Mouse (Mus musculus) thymus, postnatal 25 days (tissue): Measurements from ENCODE around the gene Prmt1.
A peak's percentile ranks its signal among the peaks of the same experiment; 100 is the strongest.
"Not testable (repeated sequence)": the region's sequence is repeated elsewhere in the genome, so short reads cannot be mapped to it uniquely, and the experiment has no call there.

Experiments
- DNase-seq: peaks from one replicate; pipeline ENCODE4 v3.0.0; 2022

Gene Prmt1

GRCm38 (mm10) chr7:44986192-44986878 lies at the start of gene Prmt1:
Gene Prmt1 (minus strand): TSS chr7:44986568.
- peak; percentile 98 for DNase-seq

- no peak for DNase-seq
These were observed 49.3 kb upstream of the Prmt1 start for GRCm38 (mm10) chr7:45035631-45036030.

GRCm38 (mm10) chr7:45033722-45034359 lies 47.5 kb upstream of the Prmt1 start:
- DNase-seq, result no peak

DNA sequence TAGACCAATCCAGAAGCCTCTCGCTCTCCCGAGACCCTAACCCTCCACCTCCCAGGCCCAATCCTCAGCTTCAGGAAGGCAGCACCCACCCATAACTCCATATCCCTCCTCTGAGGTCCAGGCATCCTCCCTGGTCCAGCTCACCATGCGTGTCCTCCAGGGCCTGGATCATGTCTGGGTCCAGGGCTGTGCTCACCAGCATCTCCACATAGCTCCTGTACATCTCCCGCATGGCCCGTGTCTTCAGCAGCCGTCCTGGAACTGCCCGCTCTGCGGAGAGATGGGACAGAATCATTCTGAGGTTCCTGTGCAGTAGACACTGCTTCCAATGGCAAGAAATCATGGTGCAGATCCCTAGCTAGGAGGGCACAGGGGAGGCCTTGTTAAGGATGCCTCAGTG lies 44.5 kb upstream of the Prmt1 start:
- no peak for DNase-seq

DNA sequence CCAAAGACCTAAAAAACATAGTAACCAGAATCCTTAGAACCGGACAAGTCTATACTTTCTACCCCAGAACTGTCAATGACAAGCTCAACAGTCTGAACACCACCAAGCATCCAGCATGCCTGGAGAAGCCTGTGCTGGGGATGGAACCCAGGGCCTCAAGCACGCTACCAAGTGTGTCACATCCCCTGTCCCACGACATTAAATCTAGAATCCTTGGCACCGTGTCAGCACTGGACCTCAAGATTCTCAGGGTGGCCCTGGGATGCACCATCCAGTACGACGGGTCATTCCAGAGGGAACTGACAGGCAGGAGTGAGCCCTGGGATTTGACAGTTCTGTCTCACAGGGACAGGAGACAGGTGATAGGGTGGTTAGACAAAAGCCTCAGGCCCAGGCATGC lies 43.6 kb upstream of the Prmt1 start:
- DNase-seq, result no peak

DNA sequence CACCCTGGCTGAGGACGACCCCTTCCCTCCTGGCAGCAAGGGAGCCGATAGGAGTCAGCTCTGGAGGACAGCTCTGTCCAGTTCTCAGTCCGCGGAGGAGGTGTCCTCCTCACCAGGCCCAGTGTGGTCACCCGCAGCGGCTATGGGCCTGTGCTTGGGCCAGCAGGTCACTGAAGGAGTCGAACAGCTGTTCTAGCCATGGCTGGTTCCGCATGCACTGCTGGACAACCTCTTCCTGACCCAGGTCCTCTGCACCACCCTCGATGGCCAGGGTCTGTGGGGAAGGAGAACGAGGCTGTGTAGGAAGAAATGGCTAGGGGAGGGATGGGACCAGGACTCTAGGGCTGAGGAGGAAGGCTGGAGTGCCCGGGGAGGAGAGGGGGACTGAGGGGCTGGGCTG lies 42.0 kb upstream of the Prmt1 start:
- no peak for DNase-seq

GRCm38 (mm10) chr7:45027761-45028160 lies 41.4 kb upstream of the Prmt1 start:
- no peak for DNase-seq

- DNase-seq, result no peak
These were observed 39.9 kb upstream of the Prmt1 start for GRCm38 (mm10) chr7:45026256-45026655.

- no peak for DNase-seq
These were observed 39.3 kb upstream of the Prmt1 start for GRCm38 (mm10) chr7:45025601-45026220.

GRCm38 (mm10) chr7:45024281-45025248 lies 38.2 kb upstream of the Prmt1 start:
- no peak for DNase-seq

GRCm38 (mm10) chr7:45023711-45024110 lies 37.3 kb upstream of the Prmt1 start:
- not testable (repeated sequence) for DNase-seq

DNA sequence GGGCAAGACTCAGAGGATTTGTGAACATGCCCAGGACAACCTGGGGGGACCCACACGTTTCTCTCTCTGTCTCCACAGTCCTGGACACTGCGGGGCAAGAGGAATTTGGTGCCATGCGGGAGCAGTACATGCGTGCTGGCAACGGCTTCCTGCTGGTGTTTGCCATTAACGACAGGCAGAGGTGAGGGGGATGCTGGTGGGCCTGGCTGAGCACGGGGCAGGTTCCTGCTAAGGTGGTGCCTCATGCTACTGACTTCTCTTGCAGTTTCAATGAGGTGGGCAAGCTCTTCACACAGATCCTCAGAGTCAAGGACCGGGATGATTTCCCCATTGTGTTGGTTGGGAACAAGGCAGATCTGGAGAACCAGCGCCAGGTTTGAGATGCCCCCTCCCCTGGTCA lies 33.9 kb upstream of the Prmt1 start:
- DNase-seq, result no peak

DNA sequence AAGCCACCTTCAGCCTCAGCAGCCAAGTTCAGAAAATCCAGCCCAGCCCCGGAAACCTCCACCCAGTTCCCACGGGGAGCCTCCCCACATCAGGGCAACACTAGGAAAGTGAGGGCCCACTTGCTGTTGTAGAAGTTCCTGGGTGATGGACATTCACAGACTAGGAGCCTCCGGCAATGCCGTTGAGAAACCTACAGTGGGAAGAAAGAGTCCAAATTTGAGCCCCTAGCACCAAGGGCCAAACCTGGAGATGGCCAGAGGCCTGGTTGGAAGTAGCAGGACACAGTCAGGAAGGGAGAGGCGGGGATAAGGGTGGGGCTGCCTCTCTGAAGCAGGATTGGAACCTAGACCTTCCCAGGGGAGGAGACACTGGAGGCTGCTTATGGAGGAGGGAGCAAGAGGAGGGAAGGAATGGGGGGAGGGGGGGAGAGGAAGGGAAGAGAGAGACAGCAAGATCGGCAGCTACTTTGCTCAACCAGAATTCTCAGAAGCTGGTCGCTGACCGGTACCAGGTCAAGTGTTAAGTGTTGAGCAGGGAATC lies 32.7 kb upstream of the Prmt1 start:
- no peak for DNase-seq

DNA sequence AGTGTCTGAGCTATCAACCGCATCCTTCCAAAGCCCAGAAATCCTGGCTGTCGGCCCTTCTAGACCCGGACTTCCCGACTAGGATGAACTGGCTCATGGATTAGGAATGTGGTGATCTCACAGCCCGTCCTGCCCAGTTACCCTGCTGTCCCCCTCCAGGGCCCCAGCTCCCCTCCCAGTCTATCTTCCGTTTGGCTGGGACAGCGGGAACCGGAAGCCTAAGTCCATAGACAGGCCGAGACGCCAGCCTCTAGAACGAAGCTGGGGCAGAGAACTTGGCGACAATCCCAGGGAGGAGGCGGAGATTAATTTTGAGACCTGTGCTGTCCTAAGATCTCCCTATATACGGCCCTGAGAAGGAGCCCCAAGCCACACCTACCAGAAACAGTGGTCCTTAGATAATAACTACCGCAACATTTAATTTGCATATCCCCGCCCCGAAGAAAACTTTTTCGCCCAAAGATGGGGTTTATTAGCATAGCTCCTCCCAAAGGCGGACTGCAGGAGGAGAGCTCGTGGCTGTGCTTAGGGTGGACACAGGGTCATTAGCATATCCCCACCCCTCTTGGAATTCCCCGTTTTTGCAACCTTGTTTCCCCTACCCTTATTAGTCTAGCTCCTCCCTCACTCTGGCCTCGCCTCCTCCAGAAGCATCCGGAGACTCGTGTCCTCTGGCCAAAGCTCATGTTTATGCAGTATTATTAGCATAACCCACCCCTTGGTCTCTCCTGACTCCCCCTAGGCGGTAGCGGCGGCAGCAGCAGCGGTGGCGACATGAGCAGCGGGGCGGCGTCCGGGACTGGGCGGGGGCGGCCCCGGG lies 31.1 kb upstream of the Prmt1 start, which contains the start of gene Rras:
Rras (plus strand) TSS at position 720 of the 820 bp plus-strand sequence.
- DNase-seq, result peak; percentile 79

DNA sequence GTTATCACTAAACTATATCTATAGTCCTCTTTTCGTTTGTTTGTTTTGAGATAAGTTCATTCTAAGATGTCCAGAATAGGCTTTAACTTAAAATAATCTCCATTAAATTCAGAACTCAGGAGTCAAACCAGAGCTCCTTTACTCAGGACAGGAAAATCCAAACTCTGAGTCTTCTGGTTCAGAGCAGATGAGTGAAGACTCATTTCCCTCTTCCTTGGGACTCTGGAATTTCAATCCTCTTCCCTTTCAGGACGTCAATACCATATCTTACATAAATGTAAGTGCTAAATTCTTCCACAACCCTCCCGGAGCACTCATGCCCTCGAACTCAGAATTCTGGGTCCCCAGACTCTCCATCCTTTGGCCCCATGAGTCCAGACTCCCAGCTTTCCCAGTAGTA lies 30.4 kb upstream of the Prmt1 start:
- no peak for DNase-seq

DNA sequence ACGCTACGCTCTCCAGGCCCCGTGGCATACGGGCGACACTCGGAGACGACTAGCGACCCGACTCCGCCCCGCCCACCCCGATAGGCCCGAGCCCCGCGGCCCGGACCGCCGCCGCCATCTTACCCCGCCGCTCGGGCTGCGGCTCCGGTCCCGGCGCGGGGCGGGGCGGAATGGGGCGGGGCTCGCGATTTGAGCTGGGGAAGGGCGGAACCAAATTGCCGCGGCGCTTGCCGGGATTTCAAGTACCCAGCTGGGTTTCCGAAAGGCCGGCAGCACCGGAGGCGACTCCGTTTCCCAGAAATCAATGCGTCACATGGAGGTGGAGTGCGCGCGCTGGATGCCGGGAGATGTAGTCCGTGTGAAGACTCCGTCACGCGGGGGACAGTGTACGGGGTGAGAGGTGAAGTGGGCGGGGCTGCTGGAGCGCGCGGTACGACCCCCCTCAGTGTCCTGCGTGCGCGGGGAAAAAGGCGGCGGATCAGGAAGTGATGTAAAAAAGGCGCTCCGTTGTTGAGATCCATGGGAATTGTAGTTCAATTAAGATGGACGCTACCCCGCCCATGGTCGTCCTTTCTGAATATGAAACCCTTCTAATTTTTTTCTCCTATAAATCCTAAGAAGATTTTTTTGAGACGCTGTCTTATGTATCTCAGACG lies 29.7 kb upstream of the Prmt1 start, which contains the start of gene Scaf1:
Scaf1 (minus strand) TSS at position 407 of the 656 bp plus-strand sequence.
- peak; percentile 99 for DNase-seq

DNA sequence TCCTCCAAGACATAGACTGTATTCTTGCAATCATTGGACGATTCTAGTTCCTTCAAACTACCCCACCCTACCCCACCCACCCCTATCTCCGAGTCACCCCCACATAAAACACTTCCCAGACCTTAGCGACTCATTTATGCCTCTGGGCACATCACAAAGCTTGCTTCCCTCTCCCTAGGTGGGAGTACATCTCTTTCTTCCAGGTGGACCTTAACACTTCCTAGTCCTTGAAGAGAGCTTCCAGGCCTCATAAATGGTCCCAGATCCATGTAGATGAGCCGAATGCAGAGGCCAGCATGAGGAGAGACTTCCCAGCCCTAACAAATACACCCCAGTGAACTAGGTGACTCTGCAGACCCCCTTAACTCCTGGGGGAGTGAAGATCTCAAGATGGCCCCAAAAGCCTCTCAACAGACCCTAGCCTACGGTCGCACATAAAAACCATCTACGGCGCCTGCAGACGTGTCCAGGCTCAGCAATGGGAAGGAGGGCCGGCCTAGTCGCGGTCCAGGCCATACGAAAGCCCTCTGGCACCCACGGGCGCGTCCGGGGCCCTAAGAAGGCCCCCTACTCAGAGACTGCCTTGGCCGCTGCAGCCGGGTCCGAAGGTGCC lies 29.1 kb upstream of the Prmt1 start:
- no peak for DNase-seq

- DNase-seq, result no peak
These were observed 27.7 kb upstream of the Prmt1 start for GRCm38 (mm10) chr7:45014096-45014451.

DNA sequence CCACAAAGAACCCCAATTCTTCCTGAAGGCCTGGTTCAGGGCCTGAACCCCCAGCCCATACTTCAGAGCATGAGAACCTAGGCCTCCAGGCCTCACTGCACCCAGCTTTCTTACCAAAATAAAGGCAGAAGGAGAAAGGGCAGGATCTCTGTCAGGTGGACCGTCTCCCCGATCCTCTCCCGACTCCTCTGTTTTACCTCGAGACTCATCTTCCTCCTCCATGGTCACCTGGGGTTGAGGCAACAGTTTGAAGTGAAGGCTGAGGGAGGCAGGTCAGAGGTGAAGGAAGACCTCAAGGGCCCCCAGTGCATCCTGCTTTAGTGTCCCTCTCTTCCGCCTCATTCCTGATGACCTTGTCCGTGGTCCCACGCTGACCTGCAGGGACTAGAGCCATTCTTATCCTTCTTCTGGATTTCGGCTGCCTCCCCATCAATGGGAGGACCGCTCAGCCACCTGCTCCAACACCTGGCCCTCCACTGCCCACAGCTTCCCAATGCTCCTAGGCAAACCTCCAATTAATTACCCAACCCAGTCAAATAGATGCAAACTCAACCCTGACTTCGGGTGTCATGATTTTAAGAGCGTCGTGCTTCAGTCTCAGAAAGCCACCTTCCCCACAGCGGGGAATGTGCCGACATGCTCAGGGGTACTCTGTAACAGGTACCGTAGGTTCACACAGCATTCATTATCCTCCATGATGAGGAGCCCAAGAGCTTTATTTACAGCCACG lies 27.2 kb upstream of the Prmt1 start:
- DNase-seq, result no peak

GRCm38 (mm10) chr7:45012824-45013223 lies 26.5 kb upstream of the Prmt1 start:
- DNase-seq, result no peak
